Mouse (Mus musculus) urinary bladder, postnatal 14 days (tissue): ENCODE results near the gene Zfyve28.

Experiments used
- DNase-seq: peaks from one replicate; pipeline ENCODE4 v3.0.0; 2021; ENCODE audit warnings: low spot score

Gene Zfyve28

GRCm38 (mm10) chr5:34210279-34210678 is 78.0 kb downstream of the Zfyve28 start:
- peak; percentile 81 for DNase-seq

DNA sequence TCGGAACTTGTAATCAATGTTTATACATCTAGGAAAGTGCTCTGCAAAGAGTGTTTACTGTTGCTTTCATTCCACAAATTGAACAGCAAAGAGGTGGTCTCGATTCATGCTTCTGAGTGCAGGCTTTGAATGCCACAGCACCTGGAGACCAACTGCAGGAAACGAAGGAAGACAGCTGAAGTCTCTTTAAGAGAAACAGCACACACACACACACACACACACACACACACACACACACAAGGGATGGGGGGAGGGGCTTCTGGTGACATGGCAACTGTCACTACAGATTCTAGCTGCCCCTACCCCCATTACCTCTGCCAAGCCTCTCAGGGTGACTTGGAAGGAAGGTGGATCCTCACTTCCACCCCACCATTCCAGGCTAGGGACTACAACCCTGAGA is 80.7 kb downstream of the Zfyve28 start:
- no peak for DNase-seq

GRCm38 (mm10) chr5:34205788-34206187 is 82.5 kb downstream of the Zfyve28 start:
- no peak for DNase-seq

DNA sequence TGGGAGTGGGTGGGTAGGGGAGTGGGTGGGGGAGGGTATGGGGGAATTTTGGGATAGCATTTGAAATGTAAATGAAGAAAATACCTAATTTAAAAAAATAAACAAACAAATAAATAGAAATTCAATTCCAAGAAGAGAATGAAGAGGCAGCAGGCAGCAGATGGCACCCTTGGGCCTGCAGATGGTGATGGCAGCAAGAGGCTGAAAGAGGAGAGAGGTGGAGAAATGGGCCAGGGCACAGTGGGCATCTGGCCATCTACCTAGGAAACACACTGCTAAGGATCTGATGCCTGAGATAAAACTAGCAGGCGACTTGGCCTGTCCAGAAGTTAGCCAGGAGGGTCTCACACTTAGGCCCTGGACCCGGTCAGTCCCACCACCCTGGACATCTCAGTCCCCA is 83.3 kb downstream of the Zfyve28 start:
- DNase-seq = no peak

- no peak for DNase-seq
Observed at GRCm38 (mm10) chr5:34202006-34202405, 86.2 kb downstream of the Zfyve28 start.

- no peak for DNase-seq
Observed at GRCm38 (mm10) chr5:34201396-34201795, 86.9 kb downstream of the Zfyve28 start.

DNA sequence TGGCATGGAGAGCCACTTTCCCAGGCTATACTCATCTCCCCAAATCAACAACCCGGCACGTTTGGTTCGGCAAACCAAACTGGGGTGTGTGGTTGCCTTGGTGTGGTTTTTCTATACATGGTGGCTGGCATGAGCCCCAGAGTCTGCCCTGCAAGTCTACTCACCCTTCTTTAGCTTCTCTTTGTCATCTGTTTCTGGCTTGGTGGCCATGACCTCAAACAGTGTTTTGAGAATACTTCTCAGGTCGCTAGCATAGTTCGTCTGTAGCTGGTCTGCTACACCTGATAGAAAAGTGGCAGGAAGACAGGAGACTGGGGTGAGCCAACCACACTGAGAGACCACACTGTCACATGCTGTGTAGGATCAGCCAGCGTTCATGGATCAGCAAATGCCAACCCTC is 89.6 kb downstream of the Zfyve28 start:
- DNase-seq = no peak

DNA sequence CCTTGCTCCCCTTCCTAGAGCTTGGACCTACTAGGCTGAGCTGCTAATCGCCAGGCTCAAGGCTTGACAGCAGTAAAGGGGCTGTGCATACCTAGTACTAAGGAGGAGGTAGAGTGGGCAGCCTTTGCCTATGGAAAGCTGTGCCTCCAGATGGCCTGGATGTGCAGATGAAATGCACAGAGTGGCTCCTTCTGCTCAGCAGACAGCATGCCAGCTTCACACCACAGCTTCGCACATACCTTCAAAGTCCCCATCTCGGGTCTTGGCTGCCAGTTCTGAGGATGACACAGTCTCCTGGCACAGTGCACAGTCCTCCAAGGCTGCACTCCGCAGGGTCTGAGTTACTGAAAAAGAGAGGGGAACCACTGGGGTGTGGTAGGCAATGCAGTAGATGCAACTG is 91.0 kb downstream of the Zfyve28 start:
- no peak for DNase-seq

DNA sequence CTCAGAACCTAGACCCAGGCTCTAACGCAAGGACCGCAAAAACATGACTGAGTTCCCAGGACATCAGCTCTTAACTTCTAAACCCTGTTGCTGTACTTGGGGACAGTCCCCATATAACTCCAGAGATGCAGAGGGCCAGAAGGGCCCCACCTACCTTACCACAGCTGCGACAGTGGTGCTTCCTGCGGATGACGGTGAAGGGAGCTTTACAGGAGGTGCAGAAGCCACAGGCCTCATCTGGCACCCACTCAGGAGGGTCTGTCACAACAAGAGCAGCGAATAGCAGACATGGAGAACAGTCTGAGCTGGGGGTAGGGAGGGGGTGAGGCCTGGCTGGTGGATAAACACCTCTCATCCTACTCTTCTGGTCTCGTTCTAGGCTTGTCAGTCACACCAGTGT is 91.8 kb downstream of the Zfyve28 start:
- no peak for DNase-seq

- no peak for DNase-seq
Observed at GRCm38 (mm10) chr5:34195786-34196185, 92.5 kb downstream of the Zfyve28 start.

DNA sequence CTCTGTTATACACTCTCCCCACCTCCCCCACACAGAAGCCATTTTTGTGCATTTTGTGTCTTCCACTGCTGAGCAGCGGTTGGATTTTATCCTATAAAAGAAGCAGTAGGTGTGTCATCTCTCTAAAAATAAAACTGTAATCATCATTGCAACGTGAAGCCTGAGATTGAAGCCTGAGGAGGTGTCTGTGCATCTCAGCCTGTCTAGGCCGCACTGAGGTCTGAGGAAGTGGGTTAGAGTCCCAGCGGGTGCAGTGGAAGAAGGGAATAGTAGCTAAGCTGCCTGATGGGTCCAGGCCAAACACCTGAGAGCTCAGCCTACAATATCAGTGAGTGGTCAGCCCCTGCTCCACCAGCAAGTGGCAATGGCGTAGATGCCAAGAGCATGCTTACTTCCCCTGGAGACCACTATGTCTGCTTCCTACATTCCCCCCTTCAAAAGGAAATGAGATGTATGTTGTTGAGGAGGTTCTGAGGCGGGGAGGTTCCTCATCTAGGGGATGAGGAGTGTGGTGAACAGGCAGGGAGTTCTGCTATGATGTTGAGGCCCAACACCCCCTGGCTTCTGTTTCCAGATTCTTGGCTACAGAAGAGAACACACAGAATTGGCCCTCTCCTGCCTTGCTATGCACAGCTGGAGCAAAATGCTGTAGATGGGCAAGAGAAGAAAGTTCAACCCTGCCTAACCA is 93.1 kb downstream of the Zfyve28 start:
- no peak for DNase-seq

GRCm38 (mm10) chr5:34194426-34194825 is 93.8 kb downstream of the Zfyve28 start:
- DNase-seq = no peak

DNA sequence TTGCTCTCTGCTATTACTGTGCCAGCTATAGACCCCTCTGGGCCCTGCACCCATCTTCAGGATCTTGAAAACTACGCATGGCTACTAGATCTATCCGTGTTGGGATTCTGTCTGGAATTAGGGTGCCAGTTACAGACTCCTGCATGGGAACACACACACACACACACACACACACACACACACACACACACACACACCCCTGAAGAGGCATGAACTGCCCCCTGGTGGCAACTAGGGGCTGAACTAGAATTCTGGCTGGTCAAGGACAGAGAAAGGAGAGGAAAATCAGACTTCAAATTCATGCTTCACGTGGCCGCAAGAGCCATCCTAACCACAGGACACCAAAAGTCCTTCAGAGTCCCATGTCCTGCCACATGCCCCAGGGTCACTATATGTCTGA is 96.4 kb downstream of the Zfyve28 start:
- peak; percentile 25 for DNase-seq

DNA sequence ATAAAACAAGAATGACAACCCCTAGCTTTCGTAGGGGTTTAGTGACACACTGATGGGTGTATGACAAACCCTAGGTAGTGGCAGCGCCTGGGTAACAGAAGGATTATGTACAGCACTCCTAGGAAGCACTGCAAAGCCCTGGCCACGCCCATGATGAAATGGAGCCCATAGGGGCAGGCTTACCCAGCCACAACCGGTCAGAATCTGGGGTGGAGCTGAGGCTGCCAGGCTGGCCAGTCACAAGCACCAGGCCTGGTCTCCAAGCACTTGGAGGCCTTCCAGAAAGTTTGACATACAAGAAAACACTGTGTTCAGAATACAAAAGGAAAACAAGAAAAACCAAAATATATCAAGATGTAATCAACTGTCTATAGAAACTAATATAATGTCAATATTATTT is 97.2 kb downstream of the Zfyve28 start:
- DNase-seq = peak; percentile 64

DNA sequence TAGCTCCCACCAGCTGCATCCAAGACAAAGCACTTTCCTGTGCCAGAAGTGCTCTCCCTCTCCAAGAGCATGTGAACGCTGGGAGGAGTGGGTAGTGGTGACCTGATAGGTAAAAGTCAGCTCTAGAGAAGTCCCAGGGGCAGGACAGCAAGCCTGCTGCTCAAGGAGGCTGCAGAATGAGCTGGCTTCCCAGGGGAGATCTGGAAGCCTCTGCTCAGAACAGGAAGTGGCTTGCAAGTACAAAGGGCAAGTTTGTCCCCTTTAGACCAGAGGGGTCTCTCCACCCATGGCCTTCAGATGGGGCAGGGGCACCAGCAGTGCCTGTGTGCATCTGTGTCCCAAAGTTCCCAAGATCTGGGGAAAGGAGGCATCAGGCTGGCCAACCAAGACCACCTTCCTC is 98.7 kb downstream of the Zfyve28 start:
- DNase-seq = no peak

DNA sequence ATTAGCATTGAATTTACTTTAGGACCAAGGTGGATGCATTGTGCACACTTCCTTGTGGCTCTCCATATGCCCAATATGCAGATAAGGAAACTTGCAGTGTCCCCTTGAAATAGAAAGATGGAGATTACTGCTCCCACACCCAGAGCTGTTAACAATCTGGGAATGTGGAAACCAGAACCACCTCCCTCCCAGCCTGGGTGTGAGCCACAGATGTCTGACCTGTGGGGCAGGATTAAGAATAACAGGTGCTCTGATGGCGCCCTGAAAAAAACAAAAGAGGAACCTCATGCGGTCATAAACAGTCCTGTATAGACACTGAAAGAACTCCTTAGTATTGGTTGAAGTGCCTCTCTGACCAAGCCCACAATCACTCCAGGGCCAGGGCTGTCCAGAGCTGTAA is 99.4 kb downstream of the Zfyve28 start:
- no peak for DNase-seq

DNA sequence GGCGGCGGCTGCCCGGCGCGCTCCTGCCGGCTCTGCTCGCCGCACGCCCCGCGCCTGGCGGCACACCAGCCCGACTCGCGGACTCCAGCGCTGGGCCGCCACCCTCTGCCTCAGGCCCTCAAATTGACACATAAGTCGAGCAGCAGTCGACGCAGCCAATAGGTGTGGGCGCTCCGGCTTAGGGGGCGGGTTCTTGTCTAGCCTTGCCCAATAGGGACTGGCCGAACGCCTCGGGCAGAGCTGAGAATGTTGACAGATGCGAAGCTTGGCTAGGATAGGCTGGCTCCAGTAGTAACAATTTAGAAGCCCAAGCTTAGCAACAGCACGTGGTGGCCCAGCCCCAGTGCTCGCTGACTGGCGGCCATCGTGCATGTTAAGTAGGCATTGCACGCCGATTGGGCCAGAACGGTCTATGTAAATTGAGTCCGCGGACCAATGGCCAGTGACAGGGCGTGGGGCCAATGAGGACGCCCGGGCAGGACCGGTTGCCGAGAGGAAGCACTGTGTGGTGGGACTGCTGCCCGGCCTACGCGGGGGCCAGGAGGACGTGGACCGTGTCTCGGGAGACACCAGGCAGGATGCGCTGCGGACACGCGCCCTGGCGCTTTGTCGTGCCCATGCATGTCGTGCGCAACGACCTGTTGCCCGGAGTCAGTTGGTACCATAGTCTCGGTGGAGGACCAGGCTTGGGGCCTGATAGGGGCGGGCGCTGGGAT is 100.5 kb downstream of the Zfyve28 start, which contains the start of gene Mxd4:
TSS of gene Mxd4 (minus strand) at position 120 of the 716 bp plus-strand sequence.
- peak; percentile 99 for DNase-seq

- DNase-seq = peak; percentile 67
Observed at GRCm38 (mm10) chr5:34186961-34187391, 101.3 kb downstream of the Zfyve28 start.

GRCm38 (mm10) chr5:34186391-34186790 is 101.9 kb downstream of the Zfyve28 start:
- DNase-seq = no peak

GRCm38 (mm10) chr5:34185791-34186190 is 102.5 kb downstream of the Zfyve28 start:
- no peak for DNase-seq

GRCm38 (mm10) chr5:34185051-34185580 is 103.1 kb downstream of the Zfyve28 start:
- no peak for DNase-seq

GRCm38 (mm10) chr5:34183976-34184375 is 104.3 kb downstream of the Zfyve28 start:
- peak; percentile 2 for DNase-seq

- DNase-seq = peak; percentile 29
Observed at GRCm38 (mm10) chr5:34183156-34183880, 104.9 kb downstream of the Zfyve28 start.
